Mouse (Mus musculus): ENCODE measurements at regions not wholly inside any gene's neighbourhood (a gene's known extent, or its start where the extent isn't known, plus 50 kb on each side); places are given as distances from the start of the nearest gene placed in this dataset.

- DNase-seq (ENCODE audit: low spot score): no peak
- Histone ChIP-seq H3K27me3 (ENCODE audit: control insufficient read depth, insufficient read depth, low read length) (no peaks in the 10 kb centered on the region), H3K36me3 (replicated peaks; ENCODE audit: control insufficient read depth, insufficient read depth) (no peaks in the 10 kb centered on the region), H3K9me3 (ENCODE audit: control insufficient read depth, low read length) (no peaks in the 10 kb centered on the region), H3K27ac (no peak overlapping the region), H3K4me2 (replicated peaks) (no peak overlapping the region), H3K4me1 (replicated peaks; ENCODE audit: control insufficient read depth, insufficient read depth, low read length) (no peaks in the 10 kb centered on the region), H3K9ac (no peak overlapping the region), H3K4me3 (replicated peaks; ENCODE audit: low read length) (no peak overlapping the region)
- WGBS: 40% methylated on average over 6 of the region's 6 CpGs
- ATAC-seq (ENCODE audit: low FRiP score): no peak
These were observed 254.2 kb upstream of the Gm5148 start for GRCm38 (mm10) chr3:37978481-37978880.

- Histone ChIP-seq H3K36me3 (replicated peaks; ENCODE audit: control insufficient read depth, insufficient read depth) (no peaks in the 10 kb centered on the region), H3K4me2 (replicated peaks) (no peak overlapping the region), H3K9me3 (ENCODE audit: control insufficient read depth, low read length) (no peaks in the 10 kb centered on the region), H3K4me1 (replicated peaks; ENCODE audit: control insufficient read depth, insufficient read depth, low read length) (no peaks in the 10 kb centered on the region), H3K4me3 (replicated peaks; ENCODE audit: low read length) (no peak overlapping the region), H3K27me3 (ENCODE audit: control insufficient read depth, insufficient read depth, low read length) (no peaks in the 10 kb centered on the region), H3K9ac (no peak overlapping the region), H3K27ac (no peak overlapping the region)
- 72% methylated on average over 3 of the region's 3 CpGs for WGBS
- DNase-seq (ENCODE audit: low spot score) (no peak), ATAC-seq (ENCODE audit: low FRiP score) (no peak)
These were observed 253.2 kb upstream of the Gm5148 start for GRCm38 (mm10) chr3:37977453-37977852.

GRCm38 (mm10) chr3:37976566-37976965 lies 252.3 kb upstream of the Gm5148 start:
- DNase-seq (ENCODE audit: low spot score) (no peak), ATAC-seq (ENCODE audit: low FRiP score) (no peak)
- Histone ChIP-seq H3K4me1 (replicated peaks; ENCODE audit: control insufficient read depth, insufficient read depth, low read length) (no peaks in the 10 kb centered on the region), H3K4me3 (replicated peaks; ENCODE audit: low read length) (no peak overlapping the region), H3K27ac (no peak overlapping the region), H3K9ac (peak overlapping the region; percentile 17; the same call in 1 of the 2 replicates), H3K9me3 (ENCODE audit: control insufficient read depth, low read length) (no peaks in the 10 kb centered on the region), H3K4me2 (replicated peaks) (peak overlapping the region; percentile 40), H3K27me3 (ENCODE audit: control insufficient read depth, insufficient read depth, low read length) (no peaks in the 10 kb centered on the region), H3K36me3 (replicated peaks; ENCODE audit: control insufficient read depth, insufficient read depth) (no peaks in the 10 kb centered on the region)
- 37% methylated on average over 13 of the region's 13 CpGs for WGBS

GRCm38 (mm10) chr3:37975194-37975756 lies 251.0 kb upstream of the Gm5148 start:
- WGBS: 51% methylated on average over 11 of the region's 11 CpGs
- Histone ChIP-seq H3K9me3 (ENCODE audit: control insufficient read depth, low read length) (no peaks in the 10 kb centered on the region), H3K4me1 (replicated peaks; ENCODE audit: control insufficient read depth, insufficient read depth, low read length) (no peaks in the 10 kb centered on the region), H3K27me3 (ENCODE audit: control insufficient read depth, insufficient read depth, low read length) (no peaks in the 10 kb centered on the region), H3K36me3 (replicated peaks; ENCODE audit: control insufficient read depth, insufficient read depth) (no peaks in the 10 kb centered on the region), H3K4me3 (replicated peaks; ENCODE audit: low read length) (no peak overlapping the region), H3K9ac (no peak overlapping the region), H3K4me2 (replicated peaks) (no peak overlapping the region), H3K27ac (no peak overlapping the region)
- ATAC-seq (ENCODE audit: low FRiP score) (no peak; the same call in 1 of the 2 replicates), DNase-seq (ENCODE audit: low spot score) (no peak)

- no peak overlapping the region for H3K4me3 ChIP-seq (replicated peaks; ENCODE audit: low read length)
- ATAC-seq (ENCODE audit: low FRiP score) (no peak), DNase-seq (ENCODE audit: low spot score) (no peak)
- H3K4me1 ChIP-seq (replicated peaks; ENCODE audit: control insufficient read depth, insufficient read depth, low read length): no peaks in the 10 kb centered on the region
- WGBS: 78% methylated on average over 3 of the region's 3 CpGs
- H3K27ac ChIP-seq: no peak overlapping the region
- no peaks in the 10 kb centered on the region for H3K27me3 ChIP-seq (ENCODE audit: control insufficient read depth, insufficient read depth, low read length)
- H3K4me2 ChIP-seq (replicated peaks): no peak overlapping the region
- H3K9me3 ChIP-seq (ENCODE audit: control insufficient read depth, low read length): no peaks in the 10 kb centered on the region
- no peaks in the 10 kb centered on the region for H3K36me3 ChIP-seq (replicated peaks; ENCODE audit: control insufficient read depth, insufficient read depth)
- no peak overlapping the region for H3K9ac ChIP-seq
These were observed 248.6 kb upstream of the Gm5148 start for GRCm38 (mm10) chr3:37972931-37973330.

GRCm38 (mm10) chr3:37971240-37971639 lies 246.9 kb upstream of the Gm5148 start:
- Histone ChIP-seq H3K4me3 (replicated peaks; ENCODE audit: low read length) (no peak overlapping the region), H3K9me3 (ENCODE audit: control insufficient read depth, low read length) (no peaks in the 10 kb centered on the region), H3K4me2 (replicated peaks) (no peak overlapping the region), H3K9ac (no peak overlapping the region), H3K36me3 (replicated peaks; ENCODE audit: control insufficient read depth, insufficient read depth) (no peaks in the 10 kb centered on the region), H3K27ac (no peak overlapping the region), H3K4me1 (replicated peaks; ENCODE audit: control insufficient read depth, insufficient read depth, low read length) (no peaks in the 10 kb centered on the region), H3K27me3 (ENCODE audit: control insufficient read depth, insufficient read depth, low read length) (no peaks in the 10 kb centered on the region)
- DNase-seq (ENCODE audit: low spot score) (no peak), ATAC-seq (ENCODE audit: low FRiP score) (no peak)
- 75% methylated on average over 2 of the region's 2 CpGs for WGBS

GRCm38 (mm10) chr3:37968654-37969053 lies 244.4 kb upstream of the Gm5148 start:
- ATAC-seq (ENCODE audit: low FRiP score): no peak
- Histone ChIP-seq H3K27ac (no peak overlapping the region), H3K9me3 (ENCODE audit: control insufficient read depth, low read length) (no peaks in the 10 kb centered on the region), H3K36me3 (replicated peaks; ENCODE audit: control insufficient read depth, insufficient read depth) (no peaks in the 10 kb centered on the region), H3K9ac (no peak overlapping the region), H3K4me3 (replicated peaks; ENCODE audit: low read length) (no peak overlapping the region), H3K4me1 (replicated peaks; ENCODE audit: control insufficient read depth, insufficient read depth, low read length) (no peaks in the 10 kb centered on the region), H3K27me3 (ENCODE audit: control insufficient read depth, insufficient read depth, low read length) (no peaks in the 10 kb centered on the region), H3K4me2 (replicated peaks) (no peak overlapping the region)
- DNase-seq (ENCODE audit: low spot score): no peak

GRCm38 (mm10) chr3:37965221-37965620 lies 240.9 kb upstream of the Gm5148 start:
- Histone ChIP-seq H3K9me3 (ENCODE audit: control insufficient read depth, low read length) (no peaks in the 10 kb centered on the region), H3K27ac (no peak overlapping the region), H3K36me3 (replicated peaks; ENCODE audit: control insufficient read depth, insufficient read depth) (no peaks in the 10 kb centered on the region), H3K9ac (no peak overlapping the region), H3K4me3 (replicated peaks; ENCODE audit: low read length) (no peak overlapping the region), H3K27me3 (ENCODE audit: control insufficient read depth, insufficient read depth, low read length) (no peaks in the 10 kb centered on the region), H3K4me2 (replicated peaks) (no peak overlapping the region), H3K4me1 (replicated peaks; ENCODE audit: control insufficient read depth, insufficient read depth, low read length) (no peaks in the 10 kb centered on the region)
- ATAC-seq (ENCODE audit: low FRiP score) (no peak), DNase-seq (ENCODE audit: low spot score) (no peak)
- WGBS: 90% methylated on average over 4 of the region's 4 CpGs

- ATAC-seq (ENCODE audit: low FRiP score): no peak
- H3K4me1 ChIP-seq (replicated peaks; ENCODE audit: control insufficient read depth, insufficient read depth, low read length): no peaks in the 10 kb centered on the region
- WGBS: 85% methylated on average over 5 of the region's 5 CpGs
- H3K4me3 ChIP-seq (replicated peaks; ENCODE audit: low read length): no peak overlapping the region
- H3K4me2 ChIP-seq (replicated peaks): no peak overlapping the region
- no peak overlapping the region for H3K9ac ChIP-seq
- no peak overlapping the region for H3K27ac ChIP-seq
- no peaks in the 10 kb centered on the region for H3K27me3 ChIP-seq (ENCODE audit: control insufficient read depth, insufficient read depth, low read length)
- no peak for DNase-seq (ENCODE audit: low spot score)
- H3K36me3 ChIP-seq (replicated peaks; ENCODE audit: control insufficient read depth, insufficient read depth): no peaks in the 10 kb centered on the region
- no peaks in the 10 kb centered on the region for H3K9me3 ChIP-seq (ENCODE audit: control insufficient read depth, low read length)
These were observed 239.8 kb upstream of the Gm5148 start for GRCm38 (mm10) chr3:37964083-37964482.

GRCm38 (mm10) chr3:37962811-37963210 lies 238.5 kb upstream of the Gm5148 start:
- no peaks in the 10 kb centered on the region for H3K9me3 ChIP-seq (ENCODE audit: control insufficient read depth, low read length)
- no peak overlapping the region for H3K27ac ChIP-seq
- DNase-seq (ENCODE audit: low spot score) (no peak), ATAC-seq (ENCODE audit: low FRiP score) (no peak)
- no peak overlapping the region for H3K4me3 ChIP-seq (replicated peaks; ENCODE audit: low read length)
- H3K4me2 ChIP-seq (replicated peaks): no peak overlapping the region
- no peak overlapping the region for H3K9ac ChIP-seq
- WGBS: 79% methylated on average over 8 of the region's 8 CpGs
- no peaks in the 10 kb centered on the region for H3K27me3 ChIP-seq (ENCODE audit: control insufficient read depth, insufficient read depth, low read length)
- H3K4me1 ChIP-seq (replicated peaks; ENCODE audit: control insufficient read depth, insufficient read depth, low read length): no peaks in the 10 kb centered on the region
- H3K36me3 ChIP-seq (replicated peaks; ENCODE audit: control insufficient read depth, insufficient read depth): no peaks in the 10 kb centered on the region

Data from hindbrain, embryonic 14.5 days (tissue).